Comparison of ENCODE assay signal across 9 mouse cellular contexts in the genomic region with DNA sequence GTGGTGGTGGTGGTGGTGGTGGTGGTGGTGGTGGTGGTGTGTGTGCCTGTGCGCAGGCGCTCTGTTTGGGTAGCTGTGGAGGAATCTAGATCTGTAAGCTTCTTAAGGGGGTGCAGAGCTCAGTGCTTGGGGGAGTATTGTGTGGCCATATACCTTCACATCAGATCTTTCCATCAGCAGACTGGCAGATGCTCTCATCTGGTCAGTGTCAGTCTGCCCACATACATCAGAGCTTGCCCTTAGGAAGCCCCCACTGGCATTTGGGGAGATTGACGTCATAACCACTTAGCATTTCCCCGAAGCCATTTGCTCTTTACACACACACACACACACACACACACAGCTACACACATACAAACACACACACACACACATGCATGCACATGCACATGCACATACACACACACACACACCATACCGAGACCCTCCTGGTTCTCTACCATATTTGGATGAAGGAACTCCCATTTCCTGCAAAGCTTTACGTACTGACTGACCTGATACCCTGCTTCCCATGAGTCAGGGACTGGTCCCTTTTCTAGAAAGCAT. TPM values are rescaled to one million over a fixed set of nuclear protein-coding genes. Genes with fewer than 3 reads are reported as not detected.
A peak's percentile ranks its signal among the peaks of the same experiment; 100 is the strongest.
DNase-seq lines count a peak whose midpoint lies in the region; ATAC-seq and TF ChIP-seq lines count a peak whose summit lies in the region.
"Had no signal": no experiment of that assay in that cellular context is flagged by ENCODE, and none has a peak within 500 bp of the region (broad histone marks: within the 10 kb centered on the region; RNA-seq: fewer than 3 reads in every experiment).

No protein-coding gene starts in this region.

- H3K27me3 ChIP-seq in forebrain, embryonic 12.5 days, result peaks cover 27% of the 10 kb centered on the region
- H3K27me3 ChIP-seq in forebrain, postnatal 0 days (ENCODE audit: insufficient read depth, low read length), result no peaks in the 10 kb centered on the region
- no peaks in the 10 kb centered on the region for H3K27me3 ChIP-seq in lung, embryonic 14.5 days (ENCODE audit: insufficient read depth, low read length)
- peaks cover 41% of the 10 kb centered on the region for H3K27me3 ChIP-seq in hindbrain, embryonic 13.5 days
- H3K27me3 ChIP-seq in neural tube, embryonic 15.5 days (replicated peaks), result peaks cover 29% of the 10 kb centered on the region

- H3K9ac ChIP-seq in forebrain, embryonic 12.5 days, result no peak overlapping the region
- H3K9ac ChIP-seq in forebrain, postnatal 0 days, result no peak overlapping the region
- peak overlapping the region; percentile 52 for H3K9ac ChIP-seq in lung, embryonic 14.5 days
- no peak overlapping the region for H3K9ac ChIP-seq in hindbrain, embryonic 13.5 days
- H3K9ac ChIP-seq in neural tube, embryonic 15.5 days (replicated peaks), result no peak overlapping the region

- H3K36me3 ChIP-seq in forebrain, embryonic 12.5 days (replicated peaks), result peaks cover 6% of the 10 kb centered on the region; the same call in 1 of the 2 replicates
- no peaks in the 10 kb centered on the region for H3K36me3 ChIP-seq in forebrain, postnatal 0 days (ENCODE audit: insufficient read depth)
- peaks cover 19% of the 10 kb centered on the region for H3K36me3 ChIP-seq in lung, embryonic 14.5 days (ENCODE audit: insufficient read depth)
- peaks cover 5% of the 10 kb centered on the region; the same call in 1 of the 2 replicates for H3K36me3 ChIP-seq in hindbrain, embryonic 13.5 days
- no peaks in the 10 kb centered on the region for H3K36me3 ChIP-seq in neural tube, embryonic 15.5 days

- H3K4me3 ChIP-seq in forebrain, embryonic 12.5 days (replicated peaks), result peak overlapping the region; percentile 19
- H3K4me3 ChIP-seq in forebrain, postnatal 0 days (ENCODE audit: low read depth, low read length), result no peak overlapping the region
- H3K4me3 ChIP-seq in lung, embryonic 14.5 days (ENCODE audit: low read depth, low read length), result peak overlapping the region; percentile 64
- peak overlapping the region; percentile 7; the same call in 1 of the 2 replicates for H3K4me3 ChIP-seq in hindbrain, embryonic 13.5 days
- H3K4me3 ChIP-seq in neural tube, embryonic 15.5 days (replicated peaks), result peak overlapping the region; percentile 14

- peak overlapping the region; percentile 65 for H3K4me2 ChIP-seq in forebrain, embryonic 12.5 days
- no peak overlapping the region for H3K4me2 ChIP-seq in forebrain, postnatal 0 days (ENCODE audit: low read depth)
- peak overlapping the region; percentile 68 for H3K4me2 ChIP-seq in lung, embryonic 14.5 days
- H3K4me2 ChIP-seq in hindbrain, embryonic 13.5 days, result peak overlapping the region; percentile 23; the same call in 1 of the 2 replicates
- H3K4me2 ChIP-seq in neural tube, embryonic 15.5 days, result peak overlapping the region; percentile 27

- H3K27ac ChIP-seq in forebrain, embryonic 12.5 days, result no peak overlapping the region
- H3K27ac ChIP-seq in forebrain, postnatal 0 days (ENCODE audit: low read depth, low read length), result no peak overlapping the region
- peak overlapping the region; percentile 78 for H3K27ac ChIP-seq in lung, embryonic 14.5 days (ENCODE audit: low read depth)
- no peak overlapping the region for H3K27ac ChIP-seq in hindbrain, embryonic 13.5 days
- no peak overlapping the region for H3K27ac ChIP-seq in neural tube, embryonic 15.5 days (replicated peaks)
- H3K27ac ChIP-seq: macrophage had no signal

- no peak for ATAC-seq in forebrain, embryonic 12.5 days (ENCODE audit: low FRiP score)
- no peak for ATAC-seq in forebrain, postnatal 0 days
- no peak for ATAC-seq in lung, embryonic 14.5 days (ENCODE audit: insufficient read depth)
- no peak for ATAC-seq in hindbrain, embryonic 13.5 days (ENCODE audit: low FRiP score)
- ATAC-seq in neural tube, embryonic 15.5 days (ENCODE audit: low FRiP score), result no peak

- TF ChIP-seq CTCF in forebrain, postnatal 0 days (IDR thresholded peaks at IDR 0.05; ENCODE audit: low read depth), result no peak
- no peak for TF ChIP-seq CTCF in lung, embryonic 14.5 days (IDR thresholded peaks at IDR 0.05; ENCODE audit: low read depth)

- no peak for DNase-seq in forebrain, postnatal 0 days
- DNase-seq in lung, embryonic 14.5 days, result peak; percentile 55
- DNase-seq in lung, postnatal 36 days, result no peak
- DNase-seq in cerebellum, adult 11-12 months, result no peak
- DNase-seq in urinary bladder, postnatal 36 days (ENCODE audit: low spot score in 2 of 2), result no peak

- peaks cover 22% of the 10 kb centered on the region for H3K4me1 ChIP-seq in forebrain, embryonic 12.5 days
- peaks cover 11% of the 10 kb centered on the region; the same call in 1 of the 2 replicates for H3K4me1 ChIP-seq in forebrain, postnatal 0 days (ENCODE audit: insufficient read depth)
- H3K4me1 ChIP-seq in lung, embryonic 14.5 days (ENCODE audit: insufficient read depth), result peaks cover 12% of the 10 kb centered on the region; the same call in 1 of the 2 replicates
- peaks cover 21% of the 10 kb centered on the region for H3K4me1 ChIP-seq in hindbrain, embryonic 13.5 days (replicated peaks)
- H3K4me1 ChIP-seq in neural tube, embryonic 15.5 days, result peaks cover 15% of the 10 kb centered on the region

- no peaks in the 10 kb centered on the region for H3K9me3 ChIP-seq in forebrain, embryonic 12.5 days
- no peaks in the 10 kb centered on the region for H3K9me3 ChIP-seq in forebrain, postnatal 0 days (ENCODE audit: low read length)
- 0 out of 2 replicates have a peak, but pooled peaks cover 4% of the 10 kb centered on the region for H3K9me3 ChIP-seq in lung, embryonic 14.5 days (ENCODE audit: low read depth, low read length)
- H3K9me3 ChIP-seq in hindbrain, embryonic 13.5 days, result no peaks in the 10 kb centered on the region
- H3K9me3 ChIP-seq in neural tube, embryonic 15.5 days (replicated peaks), result no peaks in the 10 kb centered on the region

- WGBS in forebrain, embryonic 12.5 days, result 87% methylated on average over 5 of the region's 6 CpGs
- 90% methylated on average over 6 of the region's 6 CpGs for WGBS in forebrain, postnatal 0 days
- WGBS in lung, embryonic 14.5 days, result 33% methylated on average over 6 of the region's 6 CpGs
- 86% methylated on average over 6 of the region's 6 CpGs for WGBS in hindbrain, embryonic 13.5 days
- 84% methylated on average over 6 of the region's 6 CpGs for WGBS in neural tube, embryonic 15.5 days

RNA-seq across cellular contexts. Expression of a gene that starts 1.6 kb away (rescaled TPM):
- 27.8 and 32.0 TPM in 2 replicates for polyA plus RNA-seq in forebrain, embryonic 12.5 days (2016; fragmentation: Nextera tagmentation; extraction: Ambion mirVana)
- 4.2 and 8.4 TPM in 2 replicates for total RNA-seq in forebrain, postnatal 0 days (2014; rRNA removed)
- 7.4 and 9.6 TPM in 2 replicates for polyA plus RNA-seq in forebrain, postnatal 0 days (2015; fragmentation: Nextera tagmentation; extraction: Ambion mirVana)
- 128 and 132 TPM in 2 replicates for polyA plus RNA-seq in lung, embryonic 14.5 days (2014; fragmentation: Nextera tagmentation; extraction: Ambion mirVana)
- 14.1 TPM in 2 replicates for polyA plus RNA-seq in hindbrain, embryonic 13.5 days (2015; fragmentation: Nextera tagmentation; extraction: Ambion mirVana)
- polyA plus RNA-seq in neural tube, embryonic 15.5 days (2015; fragmentation: Nextera tagmentation; extraction: Ambion mirVana), result 12.5 and 27.9 TPM in 2 replicates
- polyA plus RNA-seq: macrophage had no signal
